Mouse (Mus musculus) neural tube, postnatal 0 days (tissue): Measurements from ENCODE around the gene Olfr703. TPM values are rescaled to one million over a fixed set of nuclear protein-coding genes. Genes with fewer than 3 reads are reported as not detected.

Experiments used
- polyA plus RNA-seq: library from polyadenylated mRNA; unstranded; fragments of >200 nt; fragmentation: Nextera tagmentation; extraction: Ambion mirVana; gene quantifications from 2 replicates; pipeline ENCODE4 v1.2.1, GENCODE M21; 2015

Gene Olfr703
- polyA plus RNA-seq = not detected in 2 replicates

GRCm38 (mm10) chr7:106843060-106843459, at the start of gene Olfr703:
TSS of gene Olfr703 (plus strand) at chr7:106843360.

GRCm38 (mm10) chr7:106808734-106809133, 34.4 kb upstream of the Olfr703 start, which contains the start of gene Olfr700:
TSS of gene Olfr700 (minus strand) at chr7:106808834.

GRCm38 (mm10) chr7:106813829-106814228, 29.3 kb upstream of the Olfr703 start, which contains the start of gene Olfr701:
TSS of gene Olfr701 (plus strand) at chr7:106814129.

GRCm38 (mm10) chr7:106833793-106834192, 9.4 kb upstream of the Olfr703 start, which contains the start of gene Olfr702:
TSS of gene Olfr702 (minus strand) at chr7:106833893.

GRCm38 (mm10) chr7:106862885-106863284, 19.7 kb downstream of the Olfr703 start, which contains the start of gene Olfr704:
TSS of gene Olfr704 (plus strand) at chr7:106863185.

GRCm38 (mm10) chr7:106876791-106877190, 33.6 kb downstream of the Olfr703 start, which contains the start of gene Olfr705:
TSS of gene Olfr705 (minus strand) at chr7:106876891.

GRCm38 (mm10) chr7:106888062-106888461, 44.9 kb downstream of the Olfr703 start, which contains the start of gene Olfr706:
TSS of gene Olfr706 (minus strand) at chr7:106888162.

Other genes with a start within 250 kb of the Olfr703 start
- 0.05 TPM in 1 of 2 replicates, not detected in the other for gene Olfr693, start 162.8 kb upstream of the Olfr703 start, polyA plus RNA-seq
- not detected in 2 replicates for gene Olfr694, start 151.5 kb upstream of the Olfr703 start, polyA plus RNA-seq
- gene Olfr695, start 127.0 kb upstream of the Olfr703 start, polyA plus RNA-seq = not detected in 2 replicates
- not detected in 2 replicates for gene Olfr697, start 100.9 kb upstream of the Olfr703 start, polyA plus RNA-seq
- gene Olfr698, start 88.0 kb upstream of the Olfr703 start, polyA plus RNA-seq = not detected in 2 replicates
- not detected in 2 replicates for gene Olfr699, start 50.2 kb upstream of the Olfr703 start, polyA plus RNA-seq
- not detected in 2 replicates for gene Olfr700, start 34.5 kb upstream of the Olfr703 start, polyA plus RNA-seq
- not detected in 2 replicates for gene Olfr701, start 29.2 kb upstream of the Olfr703 start, polyA plus RNA-seq
- not detected in 2 replicates for gene Olfr702, start 9.5 kb upstream of the Olfr703 start, polyA plus RNA-seq
- gene Olfr704, start 19.8 kb downstream of the Olfr703 start, polyA plus RNA-seq = not detected in 2 replicates
- not detected in 2 replicates for gene Olfr705, start 33.5 kb downstream of the Olfr703 start, polyA plus RNA-seq
- gene Olfr706, start 44.8 kb downstream of the Olfr703 start, polyA plus RNA-seq = not detected in 2 replicates
- not detected in 2 replicates for gene Olfr707, start 57.9 kb downstream of the Olfr703 start, polyA plus RNA-seq
- gene Olfr1532-ps1, start 64.6 kb downstream of the Olfr703 start, polyA plus RNA-seq = not detected in 2 replicates
- not detected in 2 replicates for gene Olfr709-ps1, start 88.9 kb downstream of the Olfr703 start, polyA plus RNA-seq
- not detected in 2 replicates for gene Olfr710, start 105.0 kb downstream of the Olfr703 start, polyA plus RNA-seq
- gene Olfr6, start 120.6 kb downstream of the Olfr703 start, polyA plus RNA-seq = not detected in 2 replicates
- gene Olfr711, start 132.1 kb downstream of the Olfr703 start, polyA plus RNA-seq = not detected in 2 replicates
- not detected in 2 replicates for gene Olfr2, start 162.7 kb downstream of the Olfr703 start, polyA plus RNA-seq
- gene Olfr713, start 187.8 kb downstream of the Olfr703 start, polyA plus RNA-seq = not detected in 2 replicates
- not detected in 2 replicates for gene Olfr714, start 227.6 kb downstream of the Olfr703 start, polyA plus RNA-seq
- gene Olfr17, start 249.9 kb downstream of the Olfr703 start, polyA plus RNA-seq = not detected in 2 replicates